Mouse (Mus musculus) small intestine, adult 2 months (tissue): ENCODE data around the gene Fnip1.
A peak's percentile ranks its signal among the peaks of the same experiment; 100 is the strongest.

Source experiments
- CTCF ChIP-seq: fragments of 200-500 bp; IDR thresholded peaks from 2 replicates; pipeline ENCODE4 v1.5.1; 2012; ENCODE audit warnings: low read depth, mild to moderate bottlenecking, control low read depth, inconsistent platforms, low read length, moderate library complexity, mixed read lengths; ENCODE audit not compliant: insufficient replicate concordance, insufficient read length; ENCODE audit errors: extremely low read depth
- POLR2A ChIP-seq: fragments of 200-500 bp; IDR thresholded peaks from 2 replicates; pipeline ENCODE4 v1.6.1; 2012; ENCODE audit warnings: low read depth, mild to moderate bottlenecking, control low read depth, inconsistent platforms, low read length, moderate library complexity

DNA sequence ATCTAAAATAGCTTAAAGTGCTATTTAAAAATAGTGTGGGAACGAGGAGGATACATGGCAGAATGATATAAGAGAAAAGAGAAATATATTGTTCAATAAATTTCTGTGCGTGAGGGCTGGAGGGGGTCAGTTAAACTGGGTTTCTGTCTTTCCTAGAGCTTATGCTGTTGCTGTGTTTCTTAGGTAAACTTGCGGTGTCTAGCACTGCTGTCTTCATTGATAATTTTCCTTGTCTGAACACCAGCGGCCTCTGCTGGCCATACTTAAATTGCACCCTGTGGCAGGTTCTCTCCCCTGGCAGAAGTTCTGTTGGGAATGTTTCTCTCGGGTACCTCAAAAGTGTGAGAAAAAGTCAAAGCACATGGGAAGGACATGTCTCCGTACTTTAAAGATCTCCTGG, 96.9 kb downstream of the Fnip1 start:
- TF ChIP-seq POLR2A (no peak), CTCF (peak; percentile 78; the same call in 1 of the 2 replicates)
